Mouse (Mus musculus) CH12.LX (cell line): Measurements from ENCODE around the gene Cbx2.

Source experiments
- CHD2 ChIP-seq: IDR thresholded peaks from 2 replicates; pipeline ENCODE4 v1.6.1; 2011; ENCODE audit warnings: low read length, improper control_type of control experiment
- CTCF ChIP-seq, 2 experiments: IDR thresholded peaks in 1 of 2; conservative IDR thresholded peaks in 1 of 2; 2 replicates each; pipeline ENCODE4 v1.5.1; 2011 to 2012; ENCODE audit warnings: low read depth in 2 of 2, low read length in 2 of 2, improper control_type of control experiment in 1 of 2, inconsistent platforms in 1 of 2, mild to moderate bottlenecking in 1 of 2, moderate library complexity in 1 of 2
- EP300 ChIP-seq: IDR thresholded peaks from 2 replicates; pipeline ENCODE4 v1.6.1; 2011; ENCODE audit warnings: low read length, improper control_type of control experiment
- ETS1 ChIP-seq: conservative IDR thresholded peaks from 2 replicates; pipeline ENCODE4 v1.6.1; 2012; ENCODE audit warnings: low read depth, mild to moderate bottlenecking, inconsistent platforms, low read length, improper control_type of control experiment, moderate library complexity
- KAT2A ChIP-seq: IDR thresholded peaks from 2 replicates; pipeline ENCODE4 v1.6.1; 2012; ENCODE audit warnings: low read length, improper control_type of control experiment, inconsistent platforms; ENCODE audit not compliant: insufficient replicate concordance
- MAZ ChIP-seq: IDR thresholded peaks from 2 replicates; pipeline ENCODE4 v1.6.1; 2012; ENCODE audit warnings: low read depth, mild to moderate bottlenecking, inconsistent platforms, low read length, improper control_type of control experiment, moderate library complexity
- NRF1 ChIP-seq: IDR thresholded peaks from 2 replicates; pipeline ENCODE4 v1.6.1; 2014; ENCODE audit warnings: low read depth, mild to moderate bottlenecking, inconsistent platforms, low read length, improper control_type of control experiment, moderate library complexity
- POLR2A ChIP-seq: IDR thresholded peaks from 2 replicates; pipeline ENCODE4 v1.6.1; 2011; ENCODE audit warnings: low read depth, mild to moderate bottlenecking, improper control_type of control experiment, low read length
- USF2 ChIP-seq: conservative IDR thresholded peaks from 2 replicates; pipeline ENCODE4 v1.6.1; 2011; ENCODE audit warnings: low read depth, low read length, improper control_type of control experiment
- ZC3H11A ChIP-seq: IDR thresholded peaks from 2 replicates; pipeline ENCODE4 v1.6.1; 2012; ENCODE audit warnings: low read depth, mild to moderate bottlenecking, inconsistent platforms, low read length, improper control_type of control experiment
- ZMIZ1 ChIP-seq: IDR thresholded peaks from 2 replicates; pipeline ENCODE4 v1.6.1; 2012; ENCODE audit warnings: low read depth, mild to moderate bottlenecking, inconsistent platforms, low read length, improper control_type of control experiment
- ZNF384 ChIP-seq: IDR thresholded peaks from 2 replicates; pipeline ENCODE4 v1.6.1; 2012; ENCODE audit warnings: low read depth, low read length, improper control_type of control experiment, inconsistent platforms

- no peak for TF ChIP-seq EP300
- TF ChIP-seq MAZ: no peak
- TF ChIP-seq CTCF (conservative IDR thresholded peaks at IDR 0.05 in 1 of 2, IDR thresholded peaks at IDR 0.05 in 1 of 2; ENCODE audit: low read depth in 2 of 2, low read length in 2 of 2): no peak
- TF ChIP-seq POLR2A: no peak
- no peak for TF ChIP-seq ZMIZ1
- TF ChIP-seq ZC3H11A: no peak
- TF ChIP-seq USF2: no peak
- no peak for TF ChIP-seq KAT2A
- TF ChIP-seq ZNF384: no peak
- TF ChIP-seq NRF1: no peak
- TF ChIP-seq ETS1: no peak
- TF ChIP-seq CHD2: no peak
These were observed 13.7 kb downstream of the Cbx2 start for GRCm38 (mm10) chr11:119036447-119036846.
